Comparison of ENCODE assay signal across 18 mouse cellular contexts in the genomic region with DNA sequence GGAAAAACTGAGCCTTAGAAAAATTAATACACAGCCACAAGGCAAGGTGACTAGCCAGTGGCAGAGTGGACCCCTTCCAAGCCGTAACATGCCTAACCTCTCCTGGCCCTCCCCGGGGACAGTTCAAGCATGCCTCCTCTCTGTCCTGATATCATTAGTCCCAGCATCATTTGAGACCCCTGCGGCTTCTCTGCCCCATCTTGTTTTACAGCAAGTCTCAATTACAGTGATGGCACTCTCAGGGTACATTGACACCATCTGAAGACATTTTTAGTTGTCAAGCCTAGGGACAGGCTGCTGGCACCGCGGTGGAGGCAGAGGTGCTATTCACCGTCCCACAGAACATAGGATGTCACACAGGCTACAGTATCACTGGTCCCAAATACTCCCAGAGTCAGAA. TPM values are rescaled to one million over a fixed set of nuclear protein-coding genes. Genes with fewer than 3 reads are reported as not detected.
DNase-seq lines count a peak whose midpoint lies in the region; TF ChIP-seq lines count a peak whose summit lies in the region.
"Had no signal": no experiment of that assay in that cellular context is flagged by ENCODE, and none has a peak within 500 bp of the region (broad histone marks: within the 10 kb centered on the region; RNA-seq: fewer than 3 reads in every experiment).

No protein-coding gene starts in this region.

- no peak for DNase-seq in heart, adult 2 months
- DNase-seq in heart, adult 9 months (ENCODE audit: low spot score in 2 of 2): no peak
- peak; percentile 70 for DNase-seq in skeletal muscle tissue, adult 2 months (ENCODE audit: low read depth, low spot score)
- DNase-seq in right cerebral cortex, adult 18-20 months: no peak
- DNase-seq: adrenal gland, adult 2 months; adrenal gland, postnatal 10 days; adrenal gland, postnatal 25 days; cerebellum, adult 11-12 months; cerebellum, adult 2 months; cerebellum, adult 9-10 months; cerebellum, postnatal 10 days; cerebellum, postnatal 25 days; forebrain, postnatal 0 days had no signal

- H3K79me2 ChIP-seq in heart, adult 2 months (replicated peaks; ENCODE audit: control insufficient read depth, insufficient read depth, low read length): peaks cover 2% of the 10 kb centered on the region

- intact Hi-C loops in heart, adult 2 months (cut with DNase I): no loop called here

- H3K4me1 ChIP-seq in heart, adult 2 months (ENCODE audit: control insufficient read depth, insufficient read depth, low read length): peaks cover 24% of the 10 kb centered on the region
- peaks cover 14% of the 10 kb centered on the region for H3K4me1 ChIP-seq in brown adipose tissue, adult 24 weeks (ENCODE audit: control insufficient read depth, insufficient read depth, insufficient read length, low read length)

- H3K36me3 ChIP-seq in heart, adult 2 months (ENCODE audit: control insufficient read depth, insufficient read depth, low read length): peaks cover 9% of the 10 kb centered on the region; the same call in 1 of the 2 replicates
- H3K36me3 ChIP-seq: embryonic facial prominence, embryonic 10.5 days; embryonic facial prominence, embryonic 12.5 days; forebrain, embryonic 15.5 days had no signal

- TF ChIP-seq POLR2A in heart, adult 2 months (IDR thresholded peaks at IDR 0.05; ENCODE audit: insufficient read depth, low read depth, low read length): no peak

- no peak overlapping the region for H3K9ac ChIP-seq in heart, adult 2 months (ENCODE audit: low read depth, low read length)
- H3K9ac ChIP-seq: embryonic facial prominence, embryonic 12.5 days; forebrain, embryonic 13.5 days; forebrain, embryonic 15.5 days; forebrain, postnatal 0 days had no signal

- no peak for TF ChIP-seq EP300 in heart, adult 2 months (IDR thresholded peaks at IDR 0.05; ENCODE audit: insufficient read depth, low read depth, low read length)

- 63% methylated on average over 6 of the region's 6 CpGs for WGBS in heart, adult 2 months

- H3K27me3 ChIP-seq in heart, adult 2 months (ENCODE audit: control insufficient read depth, insufficient read depth, low read length): no peaks in the 10 kb centered on the region

- no peak for TF ChIP-seq CTCF in heart, adult 2 months (IDR thresholded peaks at IDR 0.05)

- H3K27ac ChIP-seq in heart, adult 2 months: peak overlapping the region; percentile 10; the same call in 1 of the 2 replicates
- H3K27ac ChIP-seq in brown adipose tissue, adult 24 weeks (replicated peaks; ENCODE audit: low read depth, low read length): peak overlapping the region; percentile 89
- H3K27ac ChIP-seq: embryonic facial prominence, embryonic 10.5 days; embryonic facial prominence, embryonic 12.5 days; forebrain, embryonic 13.5 days; forebrain, embryonic 15.5 days had no signal

- no peak overlapping the region; the same call in 1 of the 2 replicates for H3K4me3 ChIP-seq in heart, adult 2 months
- peak overlapping the region; percentile 92 for H3K4me3 ChIP-seq in brown adipose tissue, adult 24 weeks (ENCODE audit: insufficient read depth, low read depth, low read length)
- H3K4me3 ChIP-seq: embryonic facial prominence, embryonic 10.5 days; embryonic facial prominence, embryonic 12.5 days; forebrain, embryonic 13.5 days; forebrain, embryonic 15.5 days had no signal

RNA-seq across cellular contexts. Expression of a gene that starts 6.3 kb away (rescaled TPM):
- 10 to 100 TPM; 27.1 to 27.3 TPM for total RNA-seq in heart, adult 2 months (2021)
- polyA plus RNA-seq in heart, adult 2 months (2012; rRNA removed): 32.6 and 45.1 TPM in 2 replicates
- 9.8 and 13.0 TPM in 2 replicates for polyA plus RNA-seq in brown adipose tissue, adult 24 weeks (2012; ENCODE audit: insufficient read depth, insufficient read length, missing spikeins)

RNA-seq across cellular contexts. Expression of a gene that starts 37.5 kb away (rescaled TPM):
- total RNA-seq in heart, adult 2 months (2021): 10 to 100 TPM; 18.9 to 21.7 TPM
- polyA plus RNA-seq in heart, adult 2 months (2012; rRNA removed): 21.4 and 31.6 TPM in 2 replicates
- polyA plus RNA-seq in brown adipose tissue, adult 24 weeks (2012; ENCODE audit: insufficient read depth, insufficient read length, missing spikeins): 6.8 and 7.1 TPM in 2 replicates
